Mouse (Mus musculus): Measurements from ENCODE around the gene Hist1h2bp. TPM values are rescaled to one million over a fixed set of nuclear protein-coding genes. Genes with fewer than 3 reads are reported as not detected.

The Hist1h2bp gene
- total and polyA plus RNA-seq, 3 experiments, result 1.9 to 2.3 TPM; not detected in 1

- no peak overlapping the region for H3K4me3 ChIP-seq
- TF ChIP-seq EP300 (IDR thresholded peaks at IDR 0.05; ENCODE audit: insufficient read depth, low read depth, low read length), result no peak
- TF ChIP-seq POLR2A (IDR thresholded peaks at IDR 0.05; ENCODE audit: insufficient read depth, low read depth, low read length), result no peak
- no peak for TF ChIP-seq CTCF (IDR thresholded peaks at IDR 0.05)
- no peaks in the 10 kb centered on the region; the same call in 1 of the 2 replicates for H3K4me1 ChIP-seq (ENCODE audit: control insufficient read depth, insufficient read depth, low read length)
- WGBS, result 79% methylated on average over 1 of the region's 1 CpGs
- no peaks in the 10 kb centered on the region for H3K27me3 ChIP-seq (ENCODE audit: control insufficient read depth, insufficient read depth, low read length)
- H3K36me3 ChIP-seq (ENCODE audit: control insufficient read depth, insufficient read depth, low read length), result no peaks in the 10 kb centered on the region
- H3K9ac ChIP-seq (ENCODE audit: low read depth, low read length), result no peak overlapping the region
- no peaks in the 10 kb centered on the region for H3K79me2 ChIP-seq (replicated peaks; ENCODE audit: control insufficient read depth, insufficient read depth, low read length)
- H3K27ac ChIP-seq, result no peak overlapping the region
- DNase-seq, result no peak
- intact Hi-C loops (cut with DNase I), result loop anchor here (10.0 kb wide), 3 partner anchors 289 to 1979 kb away; partner anchors contain the start of genes Hist1h1c, Hist1h2ac, Hist1h2ag and Hist1h2bc
These were observed 31.6 kb upstream of the Hist1h2bp start for GRCm38 (mm10) chr13:21755707-21756106.

DNA sequence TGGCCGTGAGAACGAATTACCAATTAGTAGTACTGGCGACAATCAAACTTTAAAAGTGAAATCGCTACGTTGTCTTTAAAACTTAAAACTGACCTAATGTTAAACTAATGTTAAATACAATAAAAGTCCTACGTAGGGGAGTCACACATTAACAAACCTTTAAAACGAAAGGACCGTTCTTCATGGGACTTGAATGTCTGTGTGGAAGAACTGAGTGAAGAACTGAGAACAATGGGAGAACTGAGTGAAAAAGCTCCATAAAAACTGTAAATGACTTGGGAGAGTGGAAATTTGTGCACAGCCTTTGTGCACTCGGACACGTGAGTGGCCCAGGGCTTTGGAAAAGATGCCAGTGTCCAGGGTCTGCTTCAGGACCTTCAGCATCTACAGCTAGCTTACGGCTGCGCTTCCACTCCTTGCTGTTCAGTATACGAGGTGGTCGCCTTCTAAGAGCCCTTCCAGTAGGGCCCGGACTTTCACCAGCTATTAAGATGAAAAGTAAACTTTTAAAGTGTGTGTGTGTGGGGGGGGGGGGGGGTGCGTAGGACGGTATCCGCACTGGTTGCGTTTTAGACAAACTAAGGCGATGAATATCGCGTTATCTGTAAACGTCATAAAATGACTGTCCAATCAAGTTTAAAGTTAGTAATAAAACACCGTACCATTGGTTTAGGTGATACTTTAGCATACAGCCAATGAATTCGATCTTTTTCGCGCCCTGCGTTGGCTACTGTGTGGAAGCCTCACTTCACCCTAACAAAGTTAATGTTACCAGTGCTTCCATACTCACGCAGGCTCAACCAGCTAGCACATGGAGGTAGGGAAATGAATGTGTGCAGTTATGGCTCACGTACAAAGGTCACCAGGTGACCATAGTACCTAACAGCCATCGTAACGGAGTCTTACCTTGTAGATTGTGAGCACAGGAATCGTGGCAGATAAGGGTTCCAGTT is 8.2 kb upstream of the Hist1h2bp start:
- intact Hi-C loops (cut with DNase I), result loop anchor here (2.0 to 5.0 kb wide), 3 partner anchors 28 to 263 kb away; partner anchors contain the start of genes Hist1h2ag, Hist1h2bj, Hist1h4i and Hist1h4k

GRCm38 (mm10) chr13:21779767-21780731 is 7.2 kb upstream of the Hist1h2bp start, which contains the start of gene Hist1h1b:
TSS of gene Hist1h1b (minus strand) at chr13:21780625.
- Histone ChIP-seq H3K27ac (peak within 1 kb of the TSS; percentile 58), H3K4me3 (peak within 1 kb of the TSS; percentile 77), H3K27me3 (ENCODE audit: control insufficient read depth, insufficient read depth, low read length) (no peaks in the 10 kb centered on the region), H3K79me2 (replicated peaks; ENCODE audit: control insufficient read depth, insufficient read depth, low read length) (0 out of 2 replicates have a peak, but pooled peaks cover 1% of the 10 kb centered on the region), H3K36me3 (ENCODE audit: control insufficient read depth, insufficient read depth, low read length) (no peaks in the 10 kb centered on the region), H3K9ac (ENCODE audit: low read depth, low read length) (peak within 1 kb of the TSS; percentile 85), H3K4me1 (ENCODE audit: control insufficient read depth, insufficient read depth, low read length) (peaks cover 2% of the 10 kb centered on the region; the same call in 1 of the 2 replicates)
- intact Hi-C loops (cut with DNase I), result loop anchor here (2.0 to 10.0 kb wide), 4 partner anchors 29 to 1805 kb away; partner anchors contain the start of genes Hist1h2ag, Hist1h2bj, Hist1h4d and Hist1h4i
- WGBS, result under 1% methylated on average over 44 of the region's 44 CpGs
- DNase-seq, result peak; percentile 64 to 67
- TF ChIP-seq POLR2A (IDR thresholded peaks at IDR 0.05; ENCODE audit: insufficient read depth, low read depth, low read length) (peak; percentile 57; the same call in 1 of the 2 replicates), CTCF (IDR thresholded peaks at IDR 0.05) (no peak)

More for the DNA sequence above, 8.2 kb upstream of the Hist1h2bp start:
- H3K4me1 ChIP-seq (ENCODE audit: control insufficient read depth, insufficient read depth, low read length), result peaks cover 2% of the 10 kb centered on the region; the same call in 1 of the 2 replicates
- no peaks in the 10 kb centered on the region for H3K36me3 ChIP-seq (ENCODE audit: control insufficient read depth, insufficient read depth, low read length)
- 0 out of 2 replicates have a peak, but pooled peaks cover 1% of the 10 kb centered on the region for H3K79me2 ChIP-seq (replicated peaks; ENCODE audit: control insufficient read depth, insufficient read depth, low read length)
- no peak for TF ChIP-seq CTCF (IDR thresholded peaks at IDR 0.05)
- TF ChIP-seq POLR2A (IDR thresholded peaks at IDR 0.05; ENCODE audit: insufficient read depth, low read depth, low read length), result peak; percentile 43
- H3K4me3 ChIP-seq, result peak overlapping the region; percentile 77
- 5% methylated on average over 33 of the region's 33 CpGs for WGBS
- H3K27ac ChIP-seq, result peak overlapping the region; percentile 83
- no peaks in the 10 kb centered on the region for H3K27me3 ChIP-seq (ENCODE audit: control insufficient read depth, insufficient read depth, low read length)
- peak overlapping the region; percentile 85 for H3K9ac ChIP-seq (ENCODE audit: low read depth, low read length)
- DNase-seq, result peak; percentile 65 to 74

DNA sequence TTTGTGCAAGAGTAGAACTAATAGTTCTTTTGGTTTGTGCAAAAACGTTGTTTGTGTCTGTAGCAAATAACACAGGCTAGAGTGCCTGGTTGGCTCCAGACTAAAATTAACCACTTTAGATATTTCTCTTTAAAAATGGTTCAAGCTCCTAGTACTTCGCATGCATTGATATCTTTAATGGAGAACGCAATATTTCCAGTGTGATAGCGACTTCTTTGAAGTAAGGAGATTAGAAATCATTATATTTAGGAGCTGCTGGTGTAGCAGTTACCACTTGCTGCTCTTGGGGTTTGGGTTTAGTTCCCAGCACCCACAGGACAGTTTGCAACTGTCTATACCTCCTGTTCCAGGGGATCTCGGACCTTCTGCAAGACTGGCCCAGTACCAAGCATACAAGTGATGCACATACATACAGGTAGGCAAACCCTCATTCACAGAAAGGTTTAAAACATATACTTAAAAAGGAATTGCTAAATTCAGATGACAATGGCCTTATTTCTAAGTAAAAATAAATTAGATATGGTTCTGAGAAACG is 6.2 kb upstream of the Hist1h2bp start:
- Histone ChIP-seq H3K27me3 (ENCODE audit: control insufficient read depth, insufficient read depth, low read length) (no peaks in the 10 kb centered on the region), H3K9ac (ENCODE audit: low read depth, low read length) (no peak overlapping the region), H3K4me1 (ENCODE audit: control insufficient read depth, insufficient read depth, low read length) (peaks cover 2% of the 10 kb centered on the region; the same call in 1 of the 2 replicates), H3K79me2 (replicated peaks; ENCODE audit: control insufficient read depth, insufficient read depth, low read length) (0 out of 2 replicates have a peak, but pooled peaks cover 1% of the 10 kb centered on the region), H3K27ac (no peak overlapping the region), H3K4me3 (peak overlapping the region; percentile 77), H3K36me3 (ENCODE audit: control insufficient read depth, insufficient read depth, low read length) (no peaks in the 10 kb centered on the region)
- no peak for TF ChIP-seq CTCF (IDR thresholded peaks at IDR 0.05)
- no peak for TF ChIP-seq POLR2A (IDR thresholded peaks at IDR 0.05; ENCODE audit: insufficient read depth, low read depth, low read length)
- no peak for TF ChIP-seq EP300 (IDR thresholded peaks at IDR 0.05; ENCODE audit: insufficient read depth, low read depth, low read length)
- DNase-seq, result no peak
- intact Hi-C loops (cut with DNase I), result loop anchor here (10.0 kb wide), 1 partner anchor 1804 kb away; the partner anchor contains the start of gene Hist1h4d
- 53% methylated on average over 6 of the region's 6 CpGs for WGBS

DNA sequence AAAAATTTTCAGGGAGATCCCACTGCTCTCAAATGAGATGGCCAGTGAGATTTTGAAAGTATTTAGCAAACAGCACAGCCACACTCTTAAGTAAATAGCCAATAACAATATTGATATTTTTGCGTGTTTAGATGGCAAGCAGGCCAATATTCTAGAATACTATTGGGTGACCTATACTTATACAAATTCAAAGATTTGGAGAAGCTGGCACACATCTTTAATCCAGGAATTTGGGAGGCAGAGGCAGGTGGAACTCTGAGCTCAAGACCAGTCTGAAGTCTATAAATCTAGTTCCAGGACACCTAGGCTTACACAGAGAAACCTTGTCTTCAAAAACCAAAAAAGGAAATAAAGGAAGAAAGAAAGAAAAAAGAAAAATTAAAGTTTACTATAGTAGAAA is 5.6 kb upstream of the Hist1h2bp start:
- no peak overlapping the region for H3K27ac ChIP-seq
- WGBS, result 98% methylated on average over 1 of the region's 1 CpGs
- intact Hi-C loops (cut with DNase I), result loop anchor here (10.0 kb wide), 1 partner anchor 1803 kb away; the partner anchor contains the start of gene Hist1h4d

More for the DNA sequence above, 5.6 kb upstream of the Hist1h2bp start:
- peaks cover 2% of the 10 kb centered on the region; the same call in 1 of the 2 replicates for H3K4me1 ChIP-seq (ENCODE audit: control insufficient read depth, insufficient read depth, low read length)
- no peaks in the 10 kb centered on the region for H3K36me3 ChIP-seq (ENCODE audit: control insufficient read depth, insufficient read depth, low read length)
- no peaks in the 10 kb centered on the region for H3K79me2 ChIP-seq (replicated peaks; ENCODE audit: control insufficient read depth, insufficient read depth, low read length)
- DNase-seq, result no peak
- no peak overlapping the region for H3K9ac ChIP-seq (ENCODE audit: low read depth, low read length)
- no peak for TF ChIP-seq EP300 (IDR thresholded peaks at IDR 0.05; ENCODE audit: insufficient read depth, low read depth, low read length)
- no peak for TF ChIP-seq CTCF (IDR thresholded peaks at IDR 0.05)
- TF ChIP-seq POLR2A (IDR thresholded peaks at IDR 0.05; ENCODE audit: insufficient read depth, low read depth, low read length), result no peak
- H3K27me3 ChIP-seq (ENCODE audit: control insufficient read depth, insufficient read depth, low read length), result no peaks in the 10 kb centered on the region
- H3K4me3 ChIP-seq, result no peak overlapping the region

All from heart, adult 2 months (tissue).